Mouse (Mus musculus) T-helper 17 cell (primary cell): Measurements from ENCODE around the gene Endod1.

Source experiments
- in situ Hi-C, 2 experiments: fragments of 300-600 bp; cut with MboI, MseI; formaldehyde crosslinking; loops; 1 replicate in 1 of 2; 2 replicates in 1 of 2; pipeline ENCODE4 v1.15.1; 2025; ENCODE audit warnings: high pct_unique_total_duplicates in 2 of 2

Gene Endod1

GRCm38 (mm10) chr9:14381353-14382055 lies at the start of gene Endod1:
Endod1 (minus strand) TSS chr9:14381507.
- in situ Hi-C loops, result no loop called here

- in situ Hi-C loops, result no loop called here
These were observed 27.8 kb upstream of the Endod1 start for GRCm38 (mm10) chr9:14409153-14409552.

GRCm38 (mm10) chr9:14408044-14408443 lies 26.7 kb upstream of the Endod1 start:
- in situ Hi-C loops, result no loop called here

GRCm38 (mm10) chr9:14406056-14406455 lies 24.7 kb upstream of the Endod1 start:
- in situ Hi-C loops, result no loop called here

- in situ Hi-C loops, result no loop called here
These were observed 20.8 kb upstream of the Endod1 start for GRCm38 (mm10) chr9:14402099-14402498.

GRCm38 (mm10) chr9:14400392-14400791 lies 19.1 kb upstream of the Endod1 start:
- in situ Hi-C loops, result no loop called here

- in situ Hi-C loops, result no loop called here
These were observed 17.6 kb upstream of the Endod1 start for GRCm38 (mm10) chr9:14398946-14399345.

- in situ Hi-C loops, result no loop called here
These were observed 16.8 kb upstream of the Endod1 start for GRCm38 (mm10) chr9:14398084-14398483.

- in situ Hi-C loops, result no loop called here
These were observed 16.1 kb upstream of the Endod1 start for GRCm38 (mm10) chr9:14397449-14397819.

- in situ Hi-C loops, result no loop called here
These were observed 15.6 kb upstream of the Endod1 start for GRCm38 (mm10) chr9:14396819-14397448.

GRCm38 (mm10) chr9:14396096-14396495 lies 14.8 kb upstream of the Endod1 start:
- in situ Hi-C loops, result no loop called here

GRCm38 (mm10) chr9:14394956-14395561 lies 13.8 kb upstream of the Endod1 start:
- in situ Hi-C loops, result no loop called here

GRCm38 (mm10) chr9:14391841-14392318 lies 10.6 kb upstream of the Endod1 start:
- in situ Hi-C loops, result no loop called here

GRCm38 (mm10) chr9:14391286-14391685 lies 10.0 kb upstream of the Endod1 start:
- in situ Hi-C loops, result no loop called here

- in situ Hi-C loops, result no loop called here
These were observed 9.0 kb upstream of the Endod1 start for GRCm38 (mm10) chr9:14390278-14390677.

- in situ Hi-C loops, result no loop called here
These were observed 7.8 kb upstream of the Endod1 start for GRCm38 (mm10) chr9:14389050-14389621.

GRCm38 (mm10) chr9:14388001-14388400 lies 6.7 kb upstream of the Endod1 start:
- in situ Hi-C loops, result no loop called here

- in situ Hi-C loops, result no loop called here
These were observed 5.5 kb upstream of the Endod1 start for GRCm38 (mm10) chr9:14386831-14387230.

GRCm38 (mm10) chr9:14385665-14386064 lies 4.4 kb upstream of the Endod1 start:
- in situ Hi-C loops, result no loop called here

GRCm38 (mm10) chr9:14383186-14383920 lies 2.0 kb upstream of the Endod1 start:
- in situ Hi-C loops, result no loop called here

- in situ Hi-C loops, result no loop called here
These were observed 1.0 kb upstream of the Endod1 start for GRCm38 (mm10) chr9:14382256-14382791.
